Mouse (Mus musculus): ENCODE data around the gene Atp8a1. TPM values are rescaled to one million over a fixed set of nuclear protein-coding genes. Genes with fewer than 3 reads are reported as not detected.

The Atp8a1 gene
- total RNA-seq (2021) = 20.6 and 25.9 TPM in 2 replicates
- long read RNA-seq, experiment 1, full-length matches to known transcripts = 3 of 7 reads
- long read RNA-seq, experiment 1, partial matches to known transcripts = 0 of 7 reads
- long read RNA-seq, experiment 1, other reads (novel, unspliced or antisense) = 4 of 7 reads
- long read RNA-seq, experiment 2, partial matches to known transcripts = 1 of 3 reads
- long read RNA-seq, experiment 2, other reads (novel, unspliced or antisense) = 2 of 3 reads

DNA sequence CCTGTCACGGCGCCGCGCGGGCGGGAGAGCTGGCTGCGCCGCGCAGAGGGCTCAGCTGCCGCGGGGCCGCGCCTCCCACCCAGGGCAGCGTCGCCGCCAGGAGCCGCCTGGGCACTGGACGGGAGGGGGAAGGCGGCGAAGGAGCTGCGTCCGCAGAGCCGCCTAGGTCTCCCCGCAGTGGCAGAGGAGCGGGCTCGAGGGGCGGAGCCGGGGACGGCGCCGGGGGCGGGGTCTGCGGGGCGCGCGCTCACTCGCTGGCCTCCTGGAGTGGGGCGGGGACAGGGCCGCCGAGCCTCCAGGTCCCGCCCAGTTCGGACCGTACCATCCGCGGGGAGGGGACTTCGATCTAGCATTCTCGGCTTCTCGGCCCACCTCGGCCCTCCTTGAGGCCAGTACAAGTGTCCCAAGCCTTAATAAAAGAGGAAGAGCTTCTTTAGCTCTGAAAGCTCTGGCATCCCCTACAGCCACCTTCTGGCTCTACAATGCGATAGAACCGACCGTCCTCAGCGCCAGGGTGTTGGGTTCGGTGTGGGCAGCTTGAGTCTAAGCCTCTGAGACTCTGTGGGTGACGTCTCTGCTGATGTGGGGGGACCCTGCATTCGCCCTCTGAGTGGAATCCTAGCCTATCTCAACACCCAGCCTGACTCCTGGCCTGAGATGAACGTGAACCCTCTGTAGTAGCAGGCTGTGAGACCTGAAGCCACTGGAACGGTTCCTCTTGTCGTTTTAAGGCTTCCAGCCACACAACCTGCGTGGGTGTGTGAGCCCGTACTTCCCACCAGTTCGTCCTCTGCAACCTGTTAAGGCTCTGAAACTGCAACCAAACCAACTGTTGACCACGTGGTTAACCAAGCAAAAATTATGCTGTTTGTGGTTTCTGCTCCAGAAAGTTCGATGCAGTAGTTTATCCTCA, at the start of gene Atp8a1:
Gene Atp8a1 (minus strand): TSS at position 182 of the 913 bp plus-strand sequence.
- peak; percentile 99 for DNase-seq

DNA sequence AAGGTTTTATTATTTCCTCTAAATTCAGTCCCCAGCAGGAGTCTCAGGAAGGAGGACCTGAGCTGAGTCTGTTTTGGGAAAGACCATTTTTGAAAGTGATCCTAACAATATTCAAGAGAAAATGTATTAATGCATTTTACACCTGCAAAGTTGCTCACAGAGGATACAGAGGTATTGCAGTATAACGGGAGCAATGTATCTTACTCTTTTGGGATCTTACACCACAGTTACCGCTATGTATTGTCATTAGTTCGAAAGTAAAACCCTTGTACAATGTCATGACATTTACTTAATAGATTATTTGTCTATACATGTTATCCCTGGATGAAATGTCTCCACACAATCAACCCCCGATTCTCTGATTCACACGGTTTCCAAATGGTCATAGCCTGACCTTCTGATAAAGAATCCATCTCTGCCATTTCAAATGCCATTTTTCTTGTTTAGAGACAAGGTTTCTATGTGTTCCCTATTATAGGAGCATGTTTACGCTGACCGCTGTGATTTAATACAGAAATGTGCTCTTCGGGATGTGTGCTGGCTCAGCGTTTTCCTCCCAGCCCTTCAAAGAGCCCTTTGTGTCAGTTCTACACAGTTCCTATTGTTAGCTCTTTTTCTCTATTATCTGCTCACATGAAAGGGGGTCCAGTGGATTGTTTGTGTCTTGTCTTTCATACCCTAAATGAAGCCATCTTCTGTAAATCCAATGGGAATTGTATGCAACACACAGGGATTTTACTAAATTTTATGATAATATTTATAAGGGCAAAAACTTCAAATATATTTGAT, 37.4 kb upstream of the Atp8a1 start:
- no peak for DNase-seq

DNA sequence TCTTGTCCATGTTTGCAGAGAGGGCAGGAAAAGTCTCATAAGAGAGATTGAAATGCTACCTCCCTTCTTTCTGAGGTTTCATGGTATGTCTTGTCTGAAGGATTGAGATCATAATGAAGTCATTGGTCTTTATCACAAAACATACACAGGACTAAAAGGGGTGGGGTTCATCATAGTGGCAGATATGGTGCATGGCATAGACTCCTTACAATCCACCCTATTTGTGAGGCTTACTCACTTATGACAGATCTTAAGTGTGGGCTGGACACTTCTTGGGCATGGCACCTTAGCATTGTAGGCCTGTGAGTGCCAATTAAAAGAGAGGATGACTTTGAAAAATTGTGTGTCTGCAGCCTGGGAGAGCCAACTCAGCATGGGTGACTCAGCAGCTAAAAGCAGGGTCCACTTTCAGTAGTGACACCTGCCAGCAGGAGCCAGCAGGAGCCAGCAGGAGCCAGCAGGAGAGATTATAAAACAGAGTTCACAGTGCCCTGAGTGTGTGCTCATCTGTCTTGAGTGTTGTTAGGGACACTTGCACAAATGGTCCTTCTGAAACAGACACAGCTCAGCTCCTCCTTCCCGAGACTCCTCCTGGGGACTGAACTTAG, 36.4 kb upstream of the Atp8a1 start:
- no peak for DNase-seq

DNA sequence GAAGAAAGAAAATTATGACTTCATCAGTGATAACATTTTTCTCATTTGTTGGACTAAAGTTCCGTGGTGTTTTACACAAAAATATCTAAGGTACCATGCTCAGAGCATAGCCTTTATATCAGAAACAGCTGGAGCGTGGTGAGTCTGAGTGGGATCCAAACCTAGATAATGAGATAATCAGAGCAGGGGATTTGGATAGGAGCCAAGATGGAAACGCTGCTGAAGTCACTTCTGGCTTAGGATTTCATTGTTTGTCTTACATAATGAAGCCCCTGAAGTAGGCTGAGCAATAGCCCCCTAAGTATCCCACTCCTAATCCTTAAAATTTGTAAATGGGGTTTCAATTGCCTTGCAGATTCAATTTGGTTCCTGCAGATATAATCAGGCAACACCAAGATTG, 24.2 kb upstream of the Atp8a1 start:
- DNase-seq = no peak

DNA sequence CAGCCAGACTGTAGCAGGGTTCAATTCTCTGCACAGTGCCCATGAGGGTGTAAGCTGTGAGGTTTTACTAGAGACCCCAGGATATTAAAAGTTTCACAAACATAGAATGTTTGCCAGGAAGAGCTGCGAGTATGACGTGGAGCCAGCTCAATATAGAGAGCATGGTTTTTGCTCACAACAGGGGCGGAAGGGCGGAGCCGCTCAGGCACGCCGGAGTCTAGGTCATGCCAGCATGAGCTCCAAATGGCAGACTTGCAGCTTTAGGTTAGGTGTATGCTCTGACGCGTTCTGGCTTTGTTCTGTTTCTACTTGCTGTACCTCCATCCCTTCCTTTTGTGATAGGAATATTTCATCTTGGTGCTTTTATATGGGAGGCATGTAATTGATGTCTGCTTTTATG, 19.0 kb upstream of the Atp8a1 start:
- DNase-seq = no peak

DNA sequence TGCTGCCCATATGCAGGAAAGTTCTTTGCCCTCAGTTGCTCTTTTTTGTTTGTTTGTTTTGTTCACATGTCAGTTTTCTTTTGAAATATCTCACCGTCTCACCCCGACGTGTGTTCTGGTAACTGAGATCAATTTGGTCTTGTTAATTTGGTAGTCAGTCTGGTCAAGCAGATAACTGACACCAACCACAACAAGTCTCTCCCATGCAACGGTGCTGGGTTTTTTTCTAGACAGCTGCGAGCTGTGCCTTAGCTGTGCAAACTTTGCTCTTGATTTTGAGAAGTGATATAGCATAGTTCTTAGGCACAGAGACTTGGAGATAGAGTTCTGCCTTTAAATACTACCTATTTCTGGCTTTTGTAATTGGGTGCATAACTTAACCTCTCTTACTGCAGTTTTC, 18.4 kb upstream of the Atp8a1 start:
- no peak for DNase-seq

DNA sequence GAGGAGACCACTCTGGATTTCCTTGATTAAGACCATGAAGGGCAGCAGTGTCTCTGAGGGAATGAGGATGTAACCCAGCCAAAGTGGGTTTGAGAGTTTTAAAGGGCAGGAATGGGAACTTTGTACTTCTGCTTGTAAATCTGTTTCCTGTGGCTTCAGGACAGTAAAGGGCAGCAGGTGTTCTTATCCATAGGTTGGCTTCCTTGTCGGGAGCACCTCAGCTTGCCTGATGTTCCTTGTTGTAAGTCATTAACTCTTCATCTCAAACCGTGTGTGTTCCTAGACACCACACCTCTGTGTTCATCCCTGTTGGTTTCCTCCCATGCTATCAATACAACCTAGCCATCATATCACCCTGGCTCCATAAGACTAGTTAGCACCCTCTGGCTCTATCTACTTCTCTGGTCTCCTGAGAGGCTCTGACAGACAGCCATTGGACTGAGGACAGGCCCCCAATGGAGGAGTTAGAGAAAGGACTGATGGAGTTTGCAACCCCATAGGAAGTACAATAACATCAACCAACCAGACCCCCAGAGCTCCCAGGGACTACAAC, 17.4 kb upstream of the Atp8a1 start:
- DNase-seq = no peak

DNA sequence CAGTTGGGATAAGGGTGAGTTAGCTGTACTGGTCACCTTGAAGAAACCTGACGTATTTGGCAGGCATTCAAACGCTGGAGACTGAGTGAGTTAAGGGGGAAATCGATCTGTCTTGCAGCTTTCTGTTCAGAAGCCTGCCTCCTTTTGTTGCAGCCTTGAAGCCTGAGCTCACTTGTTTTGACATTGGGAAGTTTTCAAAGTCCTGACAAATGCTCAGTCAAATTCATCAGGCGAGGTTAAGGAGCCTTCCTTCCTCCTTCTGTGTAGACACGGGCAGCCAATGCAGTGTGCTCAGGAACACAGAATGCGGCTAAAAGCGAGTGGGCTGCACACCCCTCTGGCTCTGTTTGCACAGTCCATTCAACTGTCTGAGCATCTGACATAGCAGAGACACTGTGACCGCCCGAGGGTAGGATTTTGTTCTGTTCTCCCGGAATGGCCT, 16.7 kb upstream of the Atp8a1 start:
- DNase-seq = no peak

DNA sequence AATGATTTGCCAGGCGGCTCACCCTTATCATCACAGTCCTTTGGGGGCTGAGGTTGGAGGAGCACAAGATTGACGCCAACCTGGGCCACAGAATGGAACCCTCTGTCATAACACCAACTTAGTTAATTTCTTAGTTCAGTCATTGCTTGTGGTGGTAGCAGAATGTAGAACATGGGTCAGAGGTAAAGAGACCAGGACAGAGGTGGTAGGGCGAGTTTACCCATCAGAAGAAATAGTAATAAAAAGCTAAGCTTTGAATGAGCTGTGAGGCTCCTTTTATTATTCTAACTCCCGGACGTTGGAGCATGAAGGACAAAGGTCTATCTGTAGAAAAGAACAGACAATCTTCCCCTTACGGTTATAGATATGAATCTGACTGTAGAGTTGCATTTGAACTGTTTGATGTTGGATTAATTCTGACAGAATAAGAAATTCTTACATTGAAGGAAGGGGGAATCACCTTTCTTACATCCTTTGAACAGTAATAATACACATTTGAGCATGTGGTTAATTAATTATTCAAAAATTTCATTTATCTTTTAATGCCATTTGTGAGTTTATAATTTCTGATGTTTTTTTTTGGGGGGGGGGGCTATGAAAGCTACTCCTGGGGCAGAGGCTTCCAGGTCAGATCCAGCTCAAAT, 7.9 kb upstream of the Atp8a1 start:
- DNase-seq = no peak

DNA sequence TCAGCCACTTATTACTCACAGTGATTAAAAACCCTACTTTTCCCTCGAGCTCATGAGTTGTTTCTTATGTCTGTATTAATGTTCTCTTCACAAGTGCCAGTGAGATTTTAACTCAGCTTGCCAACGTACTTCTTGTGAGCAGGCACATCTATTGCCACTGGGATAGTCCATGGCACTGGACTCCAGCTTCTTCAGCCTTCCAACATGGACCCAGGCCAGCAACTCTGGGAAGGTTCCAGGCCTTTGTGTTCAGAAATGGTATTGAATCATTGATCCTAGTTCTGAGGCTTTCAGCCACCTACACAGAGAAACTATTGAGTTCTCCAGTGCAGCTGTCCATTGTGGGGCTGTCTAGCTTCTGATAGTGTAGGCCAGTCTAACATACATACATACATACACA, 5.6 kb upstream of the Atp8a1 start:
- no peak for DNase-seq

DNA sequence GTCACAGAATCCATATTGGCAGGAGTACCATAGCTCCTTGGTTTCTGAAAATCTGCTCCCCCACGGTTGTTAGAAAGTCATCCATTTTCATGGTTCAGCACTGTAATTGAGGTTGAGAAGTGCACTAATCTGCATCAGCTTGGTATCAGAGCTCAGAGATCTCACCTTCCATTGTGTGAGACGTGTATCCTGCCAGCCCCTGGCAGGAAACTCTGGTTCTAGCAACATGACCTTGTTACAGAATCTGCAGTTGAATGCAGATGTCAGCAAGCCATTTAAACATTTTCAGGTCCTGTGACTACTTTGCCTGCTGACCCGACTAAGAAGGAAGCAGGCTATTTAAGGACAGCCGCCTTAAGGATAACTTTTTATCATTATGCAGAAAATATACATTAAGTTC, 2.2 kb upstream of the Atp8a1 start:
- no peak for DNase-seq

DNA sequence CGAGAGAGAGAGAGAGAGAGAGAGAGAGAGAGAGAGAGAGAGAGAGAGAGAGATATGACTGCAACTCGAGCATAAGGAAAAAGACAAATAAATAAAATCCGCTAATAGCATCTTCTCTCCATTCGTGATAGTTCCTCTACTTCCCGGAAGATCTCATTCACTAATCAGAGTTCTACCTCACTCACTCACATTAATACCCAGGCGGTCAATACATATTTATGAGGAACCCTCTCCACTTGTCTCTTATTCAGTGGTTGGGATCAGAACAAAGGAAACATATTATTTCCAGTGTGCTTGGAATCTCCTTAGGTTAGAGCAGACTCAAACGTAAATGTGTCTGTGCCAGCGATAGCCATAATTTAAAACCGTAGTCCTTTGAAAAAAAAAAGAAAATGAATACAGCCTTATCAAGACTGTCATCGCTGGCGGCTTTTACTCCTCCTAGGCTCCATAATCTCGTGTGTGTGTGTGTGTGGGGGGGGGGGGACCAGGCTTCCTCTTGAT, 1.3 kb upstream of the Atp8a1 start:
- no peak for DNase-seq

DNA sequence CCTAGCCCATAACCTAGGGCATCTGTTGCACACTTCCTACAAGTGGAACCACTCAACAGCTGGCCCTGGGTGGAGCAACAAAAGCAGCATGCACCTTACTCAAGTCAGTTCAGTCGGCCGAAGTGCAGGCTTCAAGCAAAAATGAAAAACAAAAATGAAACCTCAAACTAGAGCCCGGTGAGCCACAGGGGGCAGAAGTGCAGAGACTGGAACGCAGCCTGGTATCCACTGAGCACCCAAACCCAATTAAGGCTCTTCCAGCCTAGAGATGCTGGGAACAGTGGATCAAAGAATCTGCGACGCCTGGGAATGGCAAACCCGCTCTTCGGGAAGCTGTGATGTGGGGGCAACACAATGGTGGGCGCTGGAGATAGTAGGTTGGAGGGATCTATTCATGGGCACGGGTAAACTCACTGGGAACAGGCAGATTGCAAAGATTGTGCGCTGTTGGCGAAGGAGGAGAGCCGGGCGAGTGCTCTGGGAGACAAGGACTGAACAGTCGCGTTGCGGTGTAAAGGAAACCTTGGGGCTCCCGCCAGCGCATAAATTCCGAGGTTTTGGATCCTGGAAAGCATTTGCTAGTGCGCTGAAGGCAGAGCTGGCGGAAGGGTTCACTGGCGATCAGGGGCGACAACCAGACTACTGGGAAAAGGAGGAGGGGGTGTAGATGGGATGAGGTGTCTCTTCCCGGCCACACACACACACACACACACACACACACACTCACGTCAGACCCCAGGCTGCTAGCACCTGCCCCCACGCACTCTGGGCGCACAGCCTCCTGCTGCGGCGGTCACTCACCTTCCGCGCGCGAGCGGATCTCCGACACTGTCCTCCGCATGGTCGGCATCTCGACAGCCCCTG, 641 bp downstream of the Atp8a1 start:
- DNase-seq = peak; percentile 73

DNA sequence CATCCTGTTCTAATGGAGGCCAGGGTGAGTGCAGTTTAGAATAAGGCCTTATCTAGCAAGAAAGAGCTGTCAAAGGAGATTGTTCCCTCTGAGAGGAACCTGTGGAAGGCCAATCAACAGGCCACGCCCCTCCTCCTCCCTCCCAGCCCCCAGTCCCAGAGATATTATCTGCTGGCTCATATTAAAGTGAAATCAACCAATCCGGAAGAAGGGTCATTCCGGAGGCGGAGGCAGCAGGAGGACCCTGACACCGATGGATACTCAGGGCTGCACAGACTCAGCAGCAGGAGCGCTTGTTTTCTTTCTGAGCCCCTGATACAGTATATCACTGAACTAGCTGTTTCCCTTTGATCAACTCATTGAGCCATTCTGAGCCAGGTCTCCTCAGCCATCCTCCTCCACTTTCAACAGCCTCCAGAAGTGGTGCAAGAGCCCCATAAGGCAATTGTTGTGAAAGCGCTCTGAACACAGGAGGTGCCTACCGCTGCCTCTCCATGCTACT, 2.0 kb downstream of the Atp8a1 start:
- peak; percentile 22 for DNase-seq

DNA sequence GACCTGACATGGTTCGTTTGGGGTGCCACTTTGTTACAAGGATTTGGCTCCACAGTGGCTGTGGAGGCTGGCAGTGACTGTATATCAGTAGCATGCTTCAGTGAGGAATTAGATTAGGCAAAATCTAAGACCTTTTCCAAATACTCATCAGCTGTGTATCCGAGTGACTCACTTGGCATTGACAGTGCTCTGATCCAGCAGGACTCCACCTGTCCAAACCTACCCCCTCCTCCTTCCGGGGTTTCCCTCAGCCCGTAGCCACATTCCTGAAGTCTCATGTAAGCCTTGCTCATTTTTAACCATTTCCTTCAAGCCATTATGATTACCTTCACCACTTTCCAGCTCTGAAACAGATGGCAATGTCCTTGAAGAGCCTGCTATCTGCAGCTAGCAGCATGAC, 3.2 kb downstream of the Atp8a1 start:
- no peak for DNase-seq

DNA sequence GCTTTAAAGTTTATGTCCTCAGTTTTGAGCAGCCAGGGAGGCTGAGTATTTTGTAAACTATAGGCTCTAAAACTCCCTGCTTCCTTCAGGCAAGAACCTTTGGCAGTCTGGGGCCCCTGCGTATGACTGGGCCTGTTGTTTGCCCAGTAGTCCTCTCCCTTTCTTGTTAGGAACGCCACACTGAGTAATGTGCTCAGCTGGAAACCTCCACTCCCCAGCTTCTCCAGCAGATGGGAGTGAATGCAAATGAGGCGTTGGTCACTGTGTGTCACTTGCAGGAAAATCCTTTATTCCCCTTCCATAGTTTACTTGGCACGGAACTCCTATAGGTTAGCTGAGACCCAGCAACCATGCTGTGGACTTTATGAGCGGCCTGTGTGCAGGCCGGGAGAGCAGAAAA, 4.9 kb downstream of the Atp8a1 start:
- no peak for DNase-seq

DNA sequence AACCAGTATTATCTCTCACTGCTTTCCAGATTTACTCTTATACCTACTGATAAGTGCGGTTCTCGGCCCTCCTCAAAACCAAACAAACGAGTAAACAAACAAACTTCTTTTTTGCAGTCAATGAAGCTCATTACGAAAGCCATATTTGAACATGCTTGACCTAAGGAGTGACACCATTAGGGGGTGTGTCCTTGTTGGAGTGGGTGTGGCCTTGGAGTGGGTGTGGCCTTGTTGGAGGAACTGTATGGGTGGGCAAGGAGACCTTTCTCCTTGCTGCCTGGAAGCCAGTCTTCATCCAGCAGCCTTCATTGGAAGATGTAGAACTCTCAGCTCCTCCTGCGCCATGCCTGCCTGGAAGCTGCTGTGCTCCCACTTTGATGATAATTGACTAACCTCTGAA, 13.4 kb downstream of the Atp8a1 start:
- DNase-seq = no peak

DNA sequence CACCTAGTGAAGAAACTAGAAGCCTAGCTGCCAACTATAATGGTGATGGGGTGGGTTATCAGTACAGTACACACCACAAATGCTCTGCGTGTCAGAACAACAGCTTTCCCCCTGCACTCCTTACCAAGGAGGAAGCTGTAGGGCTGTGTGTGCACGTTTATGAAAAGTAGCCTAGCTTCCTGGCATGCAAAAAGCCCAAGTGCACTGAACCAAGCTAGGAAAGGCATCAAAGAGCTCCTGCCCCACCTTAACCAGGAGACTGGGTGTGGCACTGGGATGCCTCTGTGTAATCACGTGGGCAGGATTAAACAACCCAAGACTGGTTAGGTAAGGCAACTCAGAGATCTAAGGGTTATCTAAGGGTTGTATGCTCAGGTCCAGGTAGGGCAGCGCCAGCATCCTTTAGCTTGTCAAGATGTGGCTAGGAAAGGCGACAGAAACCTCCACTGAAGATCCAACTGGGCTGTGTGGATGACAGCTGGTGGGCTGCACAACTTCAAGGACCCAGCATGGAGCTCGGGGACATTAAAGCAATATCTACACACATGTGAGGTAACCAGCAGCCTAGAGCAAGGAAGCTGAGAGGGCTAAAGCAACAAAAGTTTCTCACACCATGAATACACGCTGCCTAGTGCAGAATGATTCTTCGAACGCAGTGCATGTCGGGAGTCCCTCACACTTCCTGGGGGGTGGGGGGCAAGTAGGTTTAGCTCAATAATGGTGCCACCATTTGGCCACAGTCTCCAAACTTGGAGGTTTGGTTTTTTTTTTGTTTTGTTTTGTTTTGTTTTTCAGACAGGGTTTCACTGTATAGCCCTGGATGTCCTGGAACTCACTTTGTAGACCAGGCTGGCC, 15.7 kb downstream of the Atp8a1 start:
- no peak for DNase-seq

DNA sequence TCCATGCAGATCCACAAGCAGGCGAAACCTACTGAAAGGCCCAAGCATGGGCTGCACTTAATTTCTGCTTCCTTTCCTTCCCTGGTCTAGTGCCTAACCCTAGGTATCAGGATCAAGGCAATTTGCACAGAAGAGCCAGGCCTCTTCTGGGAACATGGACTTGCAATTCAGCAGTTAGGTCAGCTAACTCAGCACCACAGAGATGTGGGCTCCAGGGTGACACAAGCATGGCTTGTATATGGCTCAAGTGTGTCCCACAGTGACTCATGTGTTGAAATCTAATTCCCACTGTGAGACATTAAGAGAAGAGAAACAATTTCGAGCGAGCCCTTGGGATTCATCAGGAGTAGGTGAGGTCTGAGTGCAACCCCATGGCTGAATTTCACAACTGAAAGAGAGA, 18.9 kb downstream of the Atp8a1 start:
- DNase-seq = peak; percentile 38

Measured in adrenal gland, postnatal 14 days (tissue).